Mouse (Mus musculus): ENCODE results near the gene Rundc3a. TPM values are rescaled to one million over a fixed set of nuclear protein-coding genes. Genes with fewer than 3 reads are reported as not detected.

The Rundc3a gene
- polyA plus RNA-seq, 1 experiment, result 10.3 TPM

- TF ChIP-seq MAX (IDR thresholded peaks at IDR 0.05; ENCODE audit: low read depth), result no peak
- no peak for TF ChIP-seq TCF3 (IDR thresholded peaks at IDR 0.05; ENCODE audit: insufficient read length, low read depth)
- no peak for TF ChIP-seq POLR2AphosphoS2 (IDR thresholded peaks at IDR 0.05; ENCODE audit: insufficient read length, low read depth)
- TF ChIP-seq TCF12 (IDR thresholded peaks at IDR 0.05; ENCODE audit: insufficient read depth, poor library complexity, severe bottlenecking), result no peak
- TF ChIP-seq REST (IDR thresholded peaks at IDR 0.05; ENCODE audit: insufficient read depth, insufficient read length), result no peak
- TF ChIP-seq E2F4 (IDR thresholded peaks at IDR 0.05; ENCODE audit: insufficient read depth), result no peak
- TF ChIP-seq MYOG (IDR thresholded peaks at IDR 0.05; ENCODE audit: control insufficient read depth in 1 of 3, insufficient read depth in 1 of 3, insufficient read length in 2 of 3, low read depth in 2 of 3), result no peak
- TF ChIP-seq POLR2A (IDR thresholded peaks at IDR 0.05; ENCODE audit: insufficient read length, low read depth), result no peak
- TF ChIP-seq SRF (IDR thresholded peaks at IDR 0.05; ENCODE audit: control insufficient read depth, insufficient read length, low read depth), result no peak
- TF ChIP-seq MYOD1 (IDR thresholded peaks at IDR 0.05; ENCODE audit: control insufficient read depth in 1 of 3, insufficient read length in 2 of 3, low read depth in 2 of 3), result no peak
- no peak for TF ChIP-seq CEBPB (IDR thresholded peaks at IDR 0.05; ENCODE audit: insufficient read depth, poor library complexity, severe bottlenecking)
- no peak for TF ChIP-seq USF1 (IDR thresholded peaks at IDR 0.05; ENCODE audit: low read depth)
- H3K79me2 ChIP-seq (ENCODE audit: control insufficient read depth, insufficient read depth), result no peaks in the 10 kb centered on the region
- no peaks in the 10 kb centered on the region for H3K36me3 ChIP-seq (ENCODE audit: control insufficient read depth, insufficient read depth)
- no peaks in the 10 kb centered on the region for H3K27me3 ChIP-seq (ENCODE audit: control insufficient read depth, insufficient read depth, insufficient read length)
- H3K4me3 ChIP-seq, result peak overlapping the region; percentile 1
- no peak overlapping the region for H3ac ChIP-seq (ENCODE audit: control insufficient read depth, insufficient read length)
- peak overlapping the region; percentile 64 for H3K4me2 ChIP-seq (ENCODE audit: low read depth)
These were observed 667 bp downstream of the Rundc3a start for GRCm38 (mm10) chr11:102393719-102394420.

DNA sequence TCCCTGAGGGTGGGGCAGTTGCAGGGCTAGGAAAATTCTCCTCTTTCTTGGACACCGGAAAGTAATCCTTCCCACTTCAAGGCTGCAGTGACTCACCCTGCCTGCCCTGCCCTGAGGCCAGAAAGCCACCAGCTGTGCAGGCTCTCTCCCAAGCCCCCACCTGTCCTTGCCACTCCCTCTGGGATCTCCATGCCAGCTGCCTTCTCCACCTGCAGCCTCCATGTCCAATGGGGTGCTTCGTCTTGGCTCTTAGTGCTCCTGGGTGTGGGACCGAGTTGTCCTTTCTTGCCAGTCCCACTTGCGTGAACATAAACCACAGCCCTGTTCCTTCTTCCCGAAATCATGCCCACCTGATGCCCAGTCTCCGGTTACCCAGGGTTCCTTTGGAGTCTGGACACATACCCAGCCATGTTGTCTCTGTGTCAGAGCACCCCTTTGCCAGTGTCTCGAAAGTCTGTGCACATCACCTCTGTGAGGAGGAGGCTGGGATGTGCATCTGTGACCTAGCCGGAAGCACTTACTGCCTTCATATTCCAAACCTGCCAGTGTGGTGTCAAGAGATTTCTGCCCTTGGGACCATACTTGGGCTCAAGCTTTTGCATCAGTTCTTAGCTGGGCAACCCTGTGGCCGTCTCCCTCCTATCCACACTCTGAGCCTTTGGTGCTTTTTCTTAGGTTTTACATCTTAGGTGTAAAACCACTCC is 1.4 kb downstream of the Rundc3a start:
- H3K27me3 ChIP-seq (ENCODE audit: control insufficient read depth, insufficient read depth, insufficient read length), result no peaks in the 10 kb centered on the region
- peak overlapping the region; percentile 64 for H3K4me2 ChIP-seq (ENCODE audit: low read depth)
- H3K4me3 ChIP-seq, result peak overlapping the region; percentile 1
- H3K36me3 ChIP-seq (ENCODE audit: control insufficient read depth, insufficient read depth), result no peaks in the 10 kb centered on the region
- no peak for TF ChIP-seq MAX (IDR thresholded peaks at IDR 0.05; ENCODE audit: low read depth)
- TF ChIP-seq TCF3 (IDR thresholded peaks at IDR 0.05; ENCODE audit: insufficient read length, low read depth), result peak; percentile 97
- peak; percentile 99 for TF ChIP-seq TCF12 (IDR thresholded peaks at IDR 0.05; ENCODE audit: insufficient read depth, poor library complexity, severe bottlenecking)
- no peak for TF ChIP-seq POLR2A (IDR thresholded peaks at IDR 0.05; ENCODE audit: insufficient read length, low read depth)
- peak; percentile 93 to 100 (median 100) for TF ChIP-seq MYOD1 (IDR thresholded peaks at IDR 0.05; ENCODE audit: control insufficient read depth in 1 of 3, insufficient read length in 2 of 3, low read depth in 2 of 3)
- peak; percentile 95 to 100 (median 98) for TF ChIP-seq MYOG (IDR thresholded peaks at IDR 0.05; ENCODE audit: control insufficient read depth in 1 of 3, insufficient read depth in 1 of 3, insufficient read length in 2 of 3, low read depth in 2 of 3)
- TF ChIP-seq CEBPB (IDR thresholded peaks at IDR 0.05; ENCODE audit: insufficient read depth, poor library complexity, severe bottlenecking), result no peak
- no peak for TF ChIP-seq SRF (IDR thresholded peaks at IDR 0.05; ENCODE audit: control insufficient read depth, insufficient read length, low read depth)
- H3K79me2 ChIP-seq (ENCODE audit: control insufficient read depth, insufficient read depth), result no peaks in the 10 kb centered on the region
- H3ac ChIP-seq (ENCODE audit: control insufficient read depth, insufficient read length), result no peak overlapping the region

GRCm38 (mm10) chr11:102395250-102395649 is 2.0 kb downstream of the Rundc3a start:
- H3ac ChIP-seq (ENCODE audit: control insufficient read depth, insufficient read length), result no peak overlapping the region
- H3K4me2 ChIP-seq (ENCODE audit: low read depth), result no peak overlapping the region
- TF ChIP-seq POLR2AphosphoS2 (IDR thresholded peaks at IDR 0.05; ENCODE audit: insufficient read length, low read depth) (no peak), MYOG (IDR thresholded peaks at IDR 0.05; ENCODE audit: control insufficient read depth in 1 of 3, insufficient read depth in 1 of 3, insufficient read length in 2 of 3, low read depth in 2 of 3) (no peak), E2F4 (IDR thresholded peaks at IDR 0.05; ENCODE audit: insufficient read depth) (no peak), TCF3 (IDR thresholded peaks at IDR 0.05; ENCODE audit: insufficient read length, low read depth) (no peak), MYOD1 (IDR thresholded peaks at IDR 0.05; ENCODE audit: control insufficient read depth in 1 of 3, insufficient read length in 2 of 3, low read depth in 2 of 3) (no peak), POLR2A (IDR thresholded peaks at IDR 0.05; ENCODE audit: insufficient read length, low read depth) (no peak), MAX (IDR thresholded peaks at IDR 0.05; ENCODE audit: low read depth) (no peak), TCF12 (IDR thresholded peaks at IDR 0.05; ENCODE audit: insufficient read depth, poor library complexity, severe bottlenecking) (no peak), REST (IDR thresholded peaks at IDR 0.05; ENCODE audit: insufficient read depth, insufficient read length) (no peak), CEBPB (IDR thresholded peaks at IDR 0.05; ENCODE audit: insufficient read depth, poor library complexity, severe bottlenecking) (no peak), SRF (IDR thresholded peaks at IDR 0.05; ENCODE audit: control insufficient read depth, insufficient read length, low read depth) (no peak), USF1 (IDR thresholded peaks at IDR 0.05; ENCODE audit: low read depth) (no peak)
- H3K79me2 ChIP-seq (ENCODE audit: control insufficient read depth, insufficient read depth), result no peaks in the 10 kb centered on the region
- H3K4me3 ChIP-seq, result no peak overlapping the region
- no peaks in the 10 kb centered on the region for H3K36me3 ChIP-seq (ENCODE audit: control insufficient read depth, insufficient read depth)
- H3K27me3 ChIP-seq (ENCODE audit: control insufficient read depth, insufficient read depth, insufficient read length), result no peaks in the 10 kb centered on the region

DNA sequence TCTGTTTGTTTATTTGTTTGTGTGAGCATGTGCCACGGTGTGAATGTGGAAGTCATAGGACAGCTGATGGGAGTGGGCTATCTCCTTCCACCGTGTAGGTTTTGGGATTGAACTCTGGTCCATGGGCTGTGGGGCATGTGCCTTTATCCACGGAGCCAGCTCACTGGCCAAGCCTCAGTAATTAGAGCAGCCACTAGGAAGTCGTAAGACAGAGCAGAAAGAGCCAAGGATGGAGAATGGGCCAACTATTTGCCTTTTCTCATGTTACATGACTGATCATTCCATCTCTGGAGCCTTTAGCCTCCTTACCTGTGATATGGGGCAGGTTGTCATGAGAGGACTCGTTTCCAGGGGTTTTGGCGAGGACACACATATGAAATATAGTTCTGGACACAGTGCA is 3.1 kb downstream of the Rundc3a start:
- Histone ChIP-seq H3K36me3 (ENCODE audit: control insufficient read depth, insufficient read depth) (no peaks in the 10 kb centered on the region), H3ac (ENCODE audit: control insufficient read depth, insufficient read length) (no peak overlapping the region), H3K4me2 (ENCODE audit: low read depth) (no peak overlapping the region), H3K4me3 (no peak overlapping the region), H3K79me2 (ENCODE audit: control insufficient read depth, insufficient read depth) (no peaks in the 10 kb centered on the region), H3K27me3 (ENCODE audit: control insufficient read depth, insufficient read depth, insufficient read length) (no peaks in the 10 kb centered on the region)
- TF ChIP-seq MYOD1 (IDR thresholded peaks at IDR 0.05; ENCODE audit: control insufficient read depth in 1 of 3, insufficient read length in 2 of 3, low read depth in 2 of 3) (no peak), TCF12 (IDR thresholded peaks at IDR 0.05; ENCODE audit: insufficient read depth, poor library complexity, severe bottlenecking) (no peak), POLR2A (IDR thresholded peaks at IDR 0.05; ENCODE audit: insufficient read length, low read depth) (no peak), USF1 (IDR thresholded peaks at IDR 0.05; ENCODE audit: low read depth) (no peak), POLR2AphosphoS2 (IDR thresholded peaks at IDR 0.05; ENCODE audit: insufficient read length, low read depth) (no peak), TCF3 (IDR thresholded peaks at IDR 0.05; ENCODE audit: insufficient read length, low read depth) (no peak), E2F4 (IDR thresholded peaks at IDR 0.05; ENCODE audit: insufficient read depth) (no peak), MYOG (IDR thresholded peaks at IDR 0.05; ENCODE audit: control insufficient read depth in 1 of 3, insufficient read depth in 1 of 3, insufficient read length in 2 of 3, low read depth in 2 of 3) (no peak)

Data from myocyte (in vitro differentiated cells).